Mouse (Mus musculus) hindlimb bud, embryonic 11.5 days (tissue): ENCODE measurements around the gene Ikzf4.
"Not testable (repeated sequence)": the region's sequence is repeated elsewhere in the genome, so short reads cannot be mapped to it uniquely, and the experiment has no call there.

Source experiments
- DNase-seq: peaks from one replicate; pipeline ENCODE4 v3.0.0-alpha.2; 2012; ENCODE audit warnings: low read depth, low spot score; ENCODE audit errors: extremely low spot score

Ikzf4 gene

DNA sequence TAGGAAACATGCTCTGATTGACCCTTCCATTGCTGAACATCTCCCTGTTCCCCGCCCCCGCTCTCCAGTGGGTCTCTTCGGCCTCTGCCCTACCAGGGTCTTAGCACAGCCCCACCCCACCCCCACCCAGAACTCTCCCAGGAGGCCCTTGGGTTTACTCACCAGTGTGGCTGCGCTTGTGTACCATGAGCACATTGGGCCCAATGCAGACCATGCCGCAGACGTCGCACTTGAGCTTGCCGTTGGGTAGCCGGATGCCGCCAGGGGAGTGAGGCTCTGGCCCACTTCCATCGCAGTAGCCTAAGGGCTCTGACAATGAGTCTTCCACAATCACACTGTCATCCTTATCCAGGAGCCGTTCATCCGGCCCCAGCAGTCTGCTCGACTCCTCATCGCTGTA is 4.9 kb downstream of the Ikzf4 start:
- DNase-seq, result no peak

DNA sequence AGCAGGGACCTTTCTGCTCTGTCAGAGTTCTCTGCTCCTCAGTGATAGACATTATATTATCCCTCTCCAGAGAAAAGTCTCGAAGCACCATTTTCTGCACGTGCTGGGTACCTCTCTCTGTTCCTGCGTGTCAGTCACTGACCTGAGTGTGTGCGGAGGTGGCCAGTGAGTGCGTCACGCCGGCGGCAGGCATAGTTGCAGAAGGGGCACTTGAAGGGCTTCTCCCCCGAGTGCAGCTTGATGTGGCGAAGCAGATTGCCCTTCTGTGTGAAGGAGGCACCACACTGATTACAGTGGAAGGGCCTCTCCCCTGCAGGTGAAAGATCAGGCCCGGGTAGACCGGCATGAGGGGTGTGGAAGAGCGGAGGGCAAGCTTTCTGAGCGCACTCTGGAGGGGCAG is 5.8 kb downstream of the Ikzf4 start:
- no peak for DNase-seq

DNA sequence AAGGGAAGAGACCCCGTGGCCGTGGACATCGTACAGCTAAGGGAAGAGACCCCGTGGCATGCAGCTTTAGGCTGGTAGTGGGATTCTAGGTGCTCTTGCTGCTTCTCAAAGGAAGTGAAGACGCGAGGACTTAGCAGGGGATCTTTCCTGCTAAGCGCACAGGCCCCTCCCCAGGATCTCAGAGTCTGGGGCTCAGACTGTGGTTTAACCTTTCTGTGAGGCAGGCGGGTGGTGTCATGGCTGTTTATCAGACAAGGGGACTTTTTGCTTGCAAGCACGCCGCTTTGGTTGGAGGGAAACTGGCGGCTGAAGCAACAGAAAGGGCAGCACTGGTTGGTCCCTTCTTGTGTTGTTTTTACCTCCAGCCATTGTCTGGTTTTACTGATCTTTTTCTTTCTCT is 8.8 kb downstream of the Ikzf4 start:
- DNase-seq, result no peak

DNA sequence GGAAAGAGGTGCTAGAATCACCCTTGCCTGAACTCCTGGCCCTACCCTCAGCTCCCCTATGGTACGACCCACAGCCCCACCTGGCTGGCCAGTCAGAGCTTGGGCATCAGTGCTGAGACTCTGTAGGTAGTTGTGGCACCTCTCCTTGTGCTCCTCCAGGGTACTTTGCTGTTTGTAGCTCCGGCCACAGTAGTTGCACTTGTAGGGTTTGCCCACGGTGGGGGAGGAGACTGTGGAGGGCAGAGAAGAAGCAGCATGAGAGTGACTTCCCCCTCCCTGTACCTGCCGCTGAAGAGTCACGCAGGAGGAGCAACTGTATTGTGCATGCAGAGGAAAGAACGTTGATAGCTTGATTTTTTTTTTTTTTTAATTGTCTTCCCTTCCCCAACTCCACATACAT is 9.2 kb downstream of the Ikzf4 start:
- no peak for DNase-seq

DNA sequence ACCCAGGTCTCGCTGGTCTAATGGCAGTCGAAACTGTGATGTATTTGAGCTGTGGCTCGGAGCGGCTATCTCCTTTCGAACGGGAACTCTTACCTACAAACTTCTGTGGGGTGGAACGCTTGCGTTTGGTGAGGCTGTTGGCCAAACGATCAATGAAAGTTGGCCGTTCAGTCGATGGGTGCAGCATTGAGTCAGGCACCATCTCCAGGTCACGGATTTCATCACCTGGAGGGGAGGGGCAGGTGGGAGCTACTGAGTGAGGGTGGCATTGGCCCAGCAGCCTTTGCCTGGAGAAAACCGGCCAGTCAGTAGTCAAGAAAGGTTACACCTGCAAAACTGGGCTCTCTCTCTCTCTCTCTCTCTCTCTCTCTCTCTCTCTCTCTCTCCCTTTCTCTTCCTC is 10.1 kb downstream of the Ikzf4 start:
- DNase-seq, result no peak

DNA sequence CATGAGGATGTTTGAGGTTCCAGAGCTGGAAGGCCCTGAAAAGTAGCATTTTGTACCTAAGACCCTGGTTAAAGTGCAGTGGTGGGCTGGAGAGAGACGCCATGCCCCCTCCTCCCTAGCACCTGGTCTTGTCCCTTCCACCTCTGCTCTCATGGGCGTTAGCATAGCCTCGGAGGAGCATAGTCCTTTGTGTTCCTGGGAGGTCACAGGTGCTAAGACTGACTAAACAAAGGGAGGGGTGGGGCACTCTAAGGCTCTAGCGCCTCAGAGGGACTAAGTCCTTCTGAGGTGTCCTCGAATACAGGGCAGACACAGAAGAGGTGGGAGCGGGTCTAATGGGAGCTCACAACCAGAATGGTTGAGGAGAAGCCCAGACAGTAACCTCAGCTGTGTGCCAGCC is 14.2 kb downstream of the Ikzf4 start:
- no peak for DNase-seq

DNA sequence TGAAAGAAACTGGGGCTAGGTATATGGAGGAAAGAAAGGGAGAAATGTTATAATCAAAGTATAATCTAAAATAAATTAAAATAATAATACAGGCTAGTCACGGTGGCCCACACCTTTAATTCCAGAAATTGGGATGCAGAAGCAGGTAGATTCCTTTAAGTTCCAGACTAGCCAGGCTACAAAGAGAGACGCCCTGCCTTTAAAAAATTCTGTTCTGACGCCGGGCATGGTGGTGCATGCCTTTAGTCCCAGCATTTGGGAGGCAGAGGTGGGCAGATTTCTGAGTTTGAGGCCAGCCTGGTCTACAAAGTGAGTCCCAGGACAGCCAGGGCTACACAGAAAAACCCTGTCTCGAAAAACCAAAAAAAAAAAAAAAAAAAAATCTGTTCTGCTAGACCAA is 15.5 kb downstream of the Ikzf4 start:
- not testable (repeated sequence) for DNase-seq

DNA sequence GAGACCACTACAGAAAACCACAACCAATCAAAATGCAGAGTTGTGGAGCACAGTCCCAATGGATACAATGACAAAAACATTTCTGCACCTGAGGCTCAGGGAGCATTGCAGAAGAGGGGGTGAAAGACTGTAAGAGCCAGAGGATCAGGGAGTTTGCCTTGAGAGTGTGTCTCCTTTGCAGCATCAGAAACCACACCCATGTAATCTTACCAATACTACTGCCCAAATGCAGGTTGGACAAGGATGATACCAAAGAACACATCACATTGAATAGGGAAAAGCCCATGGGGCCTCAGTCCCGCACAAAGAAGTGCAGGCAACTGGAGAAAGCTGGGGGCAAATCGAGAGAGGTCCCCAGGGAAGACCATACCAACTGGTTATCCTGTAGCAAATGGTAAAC is 16.0 kb downstream of the Ikzf4 start:
- no peak for DNase-seq

DNA sequence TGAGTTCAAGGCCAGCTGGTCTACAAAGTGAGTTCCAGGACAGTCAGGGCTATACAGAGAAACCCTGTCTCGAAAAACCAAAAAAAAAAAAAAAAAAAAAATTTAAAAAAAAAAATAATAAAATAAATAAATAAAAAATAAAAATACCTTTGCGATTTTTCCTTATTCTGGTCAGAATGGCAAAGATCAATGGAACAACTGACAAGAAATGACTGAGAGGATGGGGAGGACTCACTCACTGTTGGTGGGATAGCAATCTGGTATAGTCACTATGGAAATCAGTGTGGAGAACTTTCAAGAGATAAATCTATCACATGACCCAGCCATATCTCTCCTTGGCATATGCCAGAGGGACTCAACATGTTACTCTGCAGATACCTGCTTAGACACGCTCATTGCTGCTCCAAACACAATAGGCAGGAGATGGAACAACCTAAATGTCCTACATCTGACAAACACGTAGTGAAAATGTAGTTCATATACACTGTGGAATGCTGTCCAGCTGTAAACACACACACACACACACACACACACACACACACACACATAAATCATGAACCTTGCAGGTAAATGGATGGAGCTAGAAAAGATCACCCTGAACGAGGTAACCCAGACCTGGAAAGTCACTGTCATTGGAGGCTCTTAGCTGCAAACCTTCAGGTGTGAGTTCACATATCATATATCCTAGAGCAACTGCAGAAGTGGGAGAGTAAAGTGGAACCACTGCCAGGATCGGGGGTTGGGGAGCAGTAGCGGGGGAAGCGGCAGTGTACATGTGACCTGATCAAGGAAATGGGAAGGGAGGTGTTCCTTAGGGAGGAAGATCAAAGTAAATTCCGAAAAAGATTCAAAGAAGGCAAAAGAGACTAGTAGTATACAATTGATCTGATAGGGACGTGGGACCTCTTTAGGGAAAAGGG is 18.1 kb downstream of the Ikzf4 start:
- DNase-seq, result no peak

DNA sequence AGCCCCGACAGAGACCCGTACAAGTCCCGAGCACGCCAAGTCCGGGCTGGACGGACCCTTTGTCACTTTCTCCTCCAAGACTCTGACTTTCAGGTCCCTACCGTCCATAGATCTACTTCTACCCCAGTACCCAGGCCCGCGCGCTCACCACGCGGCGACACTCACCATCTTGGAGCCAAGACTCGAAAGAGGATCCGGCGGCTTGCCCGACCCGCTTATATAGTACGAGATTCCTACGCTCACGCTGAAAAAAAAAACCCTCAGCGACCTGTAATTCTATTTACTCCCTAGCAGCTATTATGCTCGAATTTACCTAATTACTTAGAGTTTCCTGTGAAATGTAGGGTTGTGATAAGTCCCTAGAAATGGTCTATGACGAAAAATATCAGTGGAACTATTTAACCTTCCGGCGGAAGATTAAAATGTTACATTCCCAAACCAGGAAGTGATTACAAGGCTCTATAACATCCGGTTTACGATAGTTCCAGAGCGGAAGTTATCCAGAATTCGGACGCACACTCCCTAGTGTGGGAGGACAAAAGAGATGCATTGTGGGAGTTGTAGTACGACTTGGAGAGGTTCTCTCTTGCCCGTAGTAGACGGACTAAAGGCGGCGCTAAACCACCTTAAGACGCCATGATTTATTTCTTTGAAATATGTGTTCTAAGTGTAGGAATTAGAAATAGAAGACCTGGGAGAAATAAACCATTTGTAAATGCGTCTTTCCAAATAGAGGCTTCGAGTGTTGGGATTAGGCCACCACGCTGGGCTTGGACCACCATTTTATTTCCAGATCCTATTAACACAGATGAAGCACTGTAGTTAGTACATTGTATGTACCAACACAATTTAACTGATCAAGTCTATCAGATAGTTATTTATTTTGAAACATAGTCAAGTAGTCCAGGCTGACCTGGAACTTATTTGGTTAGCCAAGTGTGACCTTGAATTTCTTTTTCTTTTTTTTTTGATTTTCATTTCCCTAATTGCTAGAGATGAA is 19.2 kb downstream of the Ikzf4 start, which contains the start of gene Rps26:
Gene Rps26 (minus strand): TSS at position 437 of the 1,000 bp plus-strand sequence.
- DNase-seq, result peak; percentile 100

DNA sequence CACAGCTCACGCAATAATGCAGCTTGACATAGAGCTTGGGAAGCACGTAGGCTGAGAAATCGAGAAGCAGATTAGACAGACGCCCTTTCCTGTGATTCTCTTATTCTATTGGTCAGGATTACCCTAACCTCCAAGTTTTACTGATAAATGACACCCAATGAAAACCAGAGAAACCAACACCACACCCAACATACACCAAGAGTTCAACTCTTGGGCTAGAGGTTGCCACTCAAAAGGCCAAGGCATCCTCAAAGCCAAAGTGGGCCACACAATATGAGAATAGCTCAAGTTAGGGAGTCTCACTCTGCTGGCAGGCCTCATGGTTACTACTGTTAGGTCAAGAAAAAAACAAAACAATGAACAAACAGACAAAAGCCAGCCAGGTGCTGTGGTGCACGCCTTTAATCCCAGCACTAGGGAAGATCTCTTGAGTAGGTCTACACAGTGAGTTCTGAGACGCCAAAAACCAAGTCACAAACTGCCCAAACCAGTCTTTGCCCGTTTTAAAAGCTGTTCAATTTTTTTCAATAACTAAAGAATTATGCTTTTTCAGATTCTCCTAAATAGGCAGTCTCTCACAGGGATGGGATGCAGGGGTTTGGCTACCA is 20.4 kb downstream of the Ikzf4 start:
- DNase-seq, result no peak

DNA sequence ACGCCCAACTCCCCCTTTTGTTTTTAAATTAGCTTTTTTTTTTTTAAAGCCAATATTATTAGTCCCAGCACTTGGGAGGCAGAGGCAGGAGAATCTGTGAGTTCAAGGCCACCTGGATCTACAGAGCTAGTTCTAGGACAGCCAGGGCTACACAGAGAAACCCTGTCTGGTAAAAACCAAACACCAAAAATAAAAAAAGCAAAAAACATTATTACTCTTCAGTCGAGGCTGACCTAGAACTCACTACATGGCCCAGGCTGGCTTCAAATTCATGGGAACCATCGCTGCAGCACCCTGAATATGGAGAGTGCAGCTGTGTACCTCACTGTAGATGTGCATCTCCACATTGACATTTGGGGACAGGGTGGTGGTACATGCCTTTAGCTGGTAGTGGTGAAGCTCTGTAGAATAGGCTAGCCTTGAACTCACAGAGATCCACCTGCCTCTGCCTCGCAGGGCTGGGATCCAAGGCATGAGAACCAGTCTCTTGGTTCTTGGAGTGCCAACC is 22.6 kb downstream of the Ikzf4 start:
- DNase-seq, result not testable (repeated sequence)

DNA sequence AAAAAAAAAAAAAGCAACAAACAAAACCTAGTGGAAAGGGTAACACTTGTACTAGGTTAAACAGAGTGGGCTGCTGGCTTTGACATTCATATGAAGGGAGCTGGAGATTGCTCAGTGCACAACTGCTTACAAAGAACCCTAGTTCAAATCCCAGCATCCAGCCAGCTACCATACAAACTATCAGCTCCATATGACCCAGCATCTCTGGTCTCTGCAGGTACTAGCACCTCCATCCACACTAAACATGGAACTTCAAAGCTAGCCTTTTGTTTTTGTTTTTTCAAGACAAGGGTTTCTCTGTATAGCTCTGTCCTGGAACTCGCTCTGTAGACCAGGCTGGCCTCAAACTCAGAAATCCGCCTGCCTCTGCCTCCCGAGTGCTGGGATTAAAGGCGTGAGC is 23.1 kb downstream of the Ikzf4 start:
- DNase-seq, result no peak

DNA sequence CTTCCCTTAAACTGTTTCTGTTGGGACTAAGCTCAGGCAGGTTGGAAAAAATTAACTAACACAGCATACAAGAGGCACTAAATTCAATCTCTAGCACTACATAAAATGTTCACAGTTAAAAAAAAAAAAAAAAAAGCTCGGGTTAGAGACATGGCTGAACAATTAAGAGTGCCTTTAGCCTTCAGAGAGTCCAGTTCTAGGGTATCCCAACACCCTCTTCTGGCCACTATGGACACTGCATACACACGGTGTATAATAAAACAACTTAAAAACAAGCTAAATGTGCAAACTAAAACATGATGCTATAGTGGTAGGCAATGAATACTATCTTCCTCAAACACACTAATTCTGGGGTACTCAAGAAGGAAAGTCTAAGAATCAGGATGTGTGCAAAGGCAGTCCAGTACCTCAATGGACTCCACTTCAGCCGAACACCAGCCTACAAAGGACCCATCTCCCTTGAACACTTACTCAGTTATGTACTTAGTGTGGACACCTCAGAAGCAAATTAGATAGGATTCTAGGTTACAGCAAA is 23.7 kb downstream of the Ikzf4 start:
- no peak for DNase-seq

DNA sequence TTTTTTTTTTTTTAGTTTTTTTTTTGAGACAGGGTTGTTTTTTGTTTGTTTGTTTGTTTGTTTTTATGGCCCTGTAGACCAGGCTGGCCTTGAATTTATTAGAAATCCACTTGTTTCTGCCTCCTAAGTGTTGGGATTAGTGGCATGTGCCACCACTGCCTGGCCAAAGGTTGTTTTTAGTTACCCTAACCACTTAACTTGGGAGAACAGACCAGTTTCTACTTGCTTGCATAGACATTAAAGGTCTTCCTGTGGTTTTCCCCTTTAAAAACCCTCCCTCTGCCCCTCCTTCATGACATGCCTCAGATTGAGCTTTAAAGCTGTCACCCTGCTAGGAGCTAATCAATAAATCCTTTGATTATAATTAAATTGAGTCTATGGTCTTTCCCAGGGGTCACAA is 25.6 kb downstream of the Ikzf4 start:
- no peak for DNase-seq

DNA sequence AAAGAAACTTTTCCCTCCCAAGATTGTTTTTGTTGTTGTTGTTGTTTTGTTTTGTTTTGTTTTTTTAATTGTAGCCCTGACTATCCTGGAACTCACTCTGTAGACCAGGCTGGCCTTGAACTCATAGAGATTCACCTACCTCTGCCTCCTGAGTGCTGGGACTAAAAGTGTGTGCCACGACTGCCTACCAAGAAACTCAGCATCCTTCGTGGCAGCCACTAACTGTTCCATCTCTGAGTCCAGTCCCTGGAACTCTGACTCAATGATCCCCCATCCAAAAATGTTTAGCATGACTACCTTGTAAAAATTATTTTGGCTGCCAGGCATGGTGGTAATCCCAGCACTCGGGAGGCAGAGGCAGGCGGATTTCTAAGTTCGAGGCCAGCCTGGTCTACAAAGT is 26.6 kb downstream of the Ikzf4 start:
- DNase-seq, result not testable (repeated sequence)

DNA sequence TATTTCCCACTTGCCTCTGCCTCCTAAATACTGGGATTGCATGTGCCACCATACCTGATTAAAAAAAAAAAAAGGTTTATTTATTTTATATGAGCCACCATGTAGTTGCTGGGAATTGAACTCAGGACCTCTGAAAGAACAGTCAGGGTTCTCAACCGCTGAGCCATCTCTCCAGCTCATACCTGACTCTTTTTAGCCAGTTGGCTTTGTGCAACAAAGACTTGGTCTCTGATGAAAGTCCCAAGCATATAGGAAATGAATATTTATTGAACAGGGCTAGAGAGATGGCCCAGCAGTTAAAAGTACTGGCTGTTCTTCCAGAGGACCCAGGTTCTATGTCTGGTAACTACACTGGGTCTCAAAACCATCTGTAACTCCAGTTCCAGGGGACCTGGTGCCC is 27.2 kb downstream of the Ikzf4 start:
- no peak for DNase-seq

DNA sequence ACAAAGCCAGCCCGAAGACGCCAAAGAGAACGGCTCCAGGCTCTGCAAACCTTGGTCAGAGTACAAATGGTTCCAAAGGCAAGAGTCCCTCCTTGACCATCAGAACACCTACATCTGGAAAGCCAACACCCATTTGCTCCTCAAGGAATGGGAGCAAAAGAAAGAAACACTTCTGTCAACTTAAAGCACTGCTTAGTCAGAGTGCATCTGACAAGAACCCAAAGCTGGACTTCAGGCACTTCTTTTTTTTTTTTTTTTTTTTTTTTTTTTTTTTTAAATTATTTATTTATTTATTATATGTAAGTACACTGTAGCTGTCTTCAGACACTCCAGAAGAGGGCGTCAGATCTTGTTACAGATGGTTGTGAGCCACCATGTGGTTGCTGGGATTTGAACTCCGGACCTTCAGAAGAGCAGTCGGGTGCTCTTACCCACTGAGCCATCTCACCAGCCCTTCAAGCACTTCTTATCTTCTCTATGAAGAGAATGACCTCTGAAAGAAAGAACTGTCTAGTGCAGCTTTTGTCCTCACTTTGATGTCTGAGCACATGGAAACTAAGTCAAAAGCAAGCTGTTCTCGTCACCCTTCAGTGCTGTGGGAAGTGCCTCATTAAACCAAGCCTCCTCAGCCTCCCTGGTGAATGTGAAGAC is 29.9 kb downstream of the Ikzf4 start:
- DNase-seq, result not testable (repeated sequence)

DNA sequence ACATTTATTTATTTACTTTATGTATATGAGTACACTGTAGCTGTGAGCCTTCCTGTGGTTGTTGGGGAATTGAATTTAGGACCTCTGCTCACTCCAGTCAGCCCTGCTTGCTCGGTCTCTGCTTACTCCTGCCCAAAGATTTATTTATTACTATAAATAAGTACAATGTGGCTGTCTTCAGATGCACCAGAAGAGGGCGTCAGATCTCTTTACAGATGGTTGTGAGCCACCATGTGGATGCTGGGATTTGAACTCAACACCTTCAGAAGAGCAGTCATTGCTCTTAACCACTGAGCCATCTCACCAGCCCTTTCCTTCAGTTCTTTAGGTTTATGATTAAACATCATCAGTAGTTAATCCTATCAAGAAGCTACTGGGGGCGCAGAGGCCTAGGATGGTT is 30.9 kb downstream of the Ikzf4 start:
- no peak for DNase-seq

DNA sequence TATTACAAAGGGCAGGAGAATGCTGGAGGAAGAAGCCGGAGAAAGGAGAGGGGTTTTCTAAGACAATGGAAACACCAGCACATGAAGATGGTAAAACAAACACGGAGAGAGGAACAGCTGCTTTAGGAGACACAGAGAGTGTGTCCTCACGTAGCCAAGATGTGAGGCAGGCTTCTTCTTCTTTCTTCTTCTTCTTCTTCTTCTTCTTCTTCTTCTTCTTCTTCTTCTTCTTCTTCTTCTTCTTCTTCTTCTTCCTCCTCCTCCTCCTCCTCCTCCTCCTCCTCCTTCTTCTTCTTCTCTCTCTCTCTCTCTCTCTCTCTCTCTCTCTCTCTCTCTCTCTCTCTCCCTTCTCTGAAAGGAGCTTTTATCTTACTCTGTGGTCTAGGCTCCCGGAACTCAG is 32.0 kb downstream of the Ikzf4 start:
- DNase-seq, result not testable (repeated sequence)
